Mouse (Mus musculus) CH12.LX (cell line): ENCODE data around the gene Kit.

Experiments used
- BHLHE40 ChIP-seq: IDR thresholded peaks from 2 replicates; pipeline ENCODE4 v1.6.1; 2011; ENCODE audit warnings: mild to moderate bottlenecking, low read depth, low read length, improper control_type of control experiment
- CHD2 ChIP-seq: IDR thresholded peaks from 2 replicates; pipeline ENCODE4 v1.6.1; 2011; ENCODE audit warnings: low read length, improper control_type of control experiment
- CTCF ChIP-seq, 2 experiments: IDR thresholded peaks in 1 of 2; conservative IDR thresholded peaks in 1 of 2; 2 replicates each; pipeline ENCODE4 v1.5.1; 2011 to 2012; ENCODE audit warnings: low read depth in 2 of 2, low read length in 2 of 2, improper control_type of control experiment in 1 of 2, inconsistent platforms in 1 of 2, mild to moderate bottlenecking in 1 of 2, moderate library complexity in 1 of 2
- EP300 ChIP-seq: IDR thresholded peaks from 2 replicates; pipeline ENCODE4 v1.6.1; 2011; ENCODE audit warnings: low read length, improper control_type of control experiment
- GABPA ChIP-seq: IDR thresholded peaks from 2 replicates; pipeline ENCODE4 v1.6.1; 2012; ENCODE audit warnings: low read depth, low read length, improper control_type of control experiment, inconsistent platforms; ENCODE audit not compliant: insufficient replicate concordance
- IRF4 ChIP-seq: IDR thresholded peaks from 2 replicates; pipeline ENCODE4 v1.6.1; 2014; ENCODE audit warnings: low read depth, mild to moderate bottlenecking, inconsistent platforms, low read length, improper control_type of control experiment
- MAX ChIP-seq: IDR thresholded peaks from 2 replicates; pipeline ENCODE4 v1.6.1; 2011; ENCODE audit warnings: low read length, improper control_type of control experiment
- MYC ChIP-seq: IDR thresholded peaks from 2 replicates; pipeline ENCODE4 v1.6.1; 2011; ENCODE audit warnings: low read depth, mild to moderate bottlenecking, improper control_type of control experiment, low read length
- POLR2A ChIP-seq: IDR thresholded peaks from 2 replicates; pipeline ENCODE4 v1.6.1; 2011; ENCODE audit warnings: low read depth, mild to moderate bottlenecking, improper control_type of control experiment, low read length
- RCOR1 ChIP-seq: conservative IDR thresholded peaks from 2 replicates; pipeline ENCODE4 v1.6.1; 2012; ENCODE audit warnings: low read depth, mild to moderate bottlenecking, inconsistent platforms, low read length, improper control_type of control experiment
- TBP ChIP-seq: conservative IDR thresholded peaks from 2 replicates; pipeline ENCODE4 v1.6.1; 2011; ENCODE audit warnings: low read depth, low read length, improper control_type of control experiment
- UBTF ChIP-seq: IDR thresholded peaks from 2 replicates; pipeline ENCODE4 v1.6.1; 2012; ENCODE audit warnings: low read depth, mild to moderate bottlenecking, inconsistent platforms, low read length, improper control_type of control experiment, moderate library complexity
- USF2 ChIP-seq: conservative IDR thresholded peaks from 2 replicates; pipeline ENCODE4 v1.6.1; 2011; ENCODE audit warnings: low read depth, low read length, improper control_type of control experiment
- ZKSCAN1 ChIP-seq: IDR thresholded peaks from 2 replicates; pipeline ENCODE4 v1.6.1; 2012; ENCODE audit warnings: low read depth, inconsistent platforms, low read length, improper control_type of control experiment, borderline replicate concordance

GRCm38 (mm10) chr5:75579646-75580268, 5.0 kb downstream of the Kit start:
- TF ChIP-seq EP300 (no peak), CTCF (conservative IDR thresholded peaks at IDR 0.05 in 1 of 2, IDR thresholded peaks at IDR 0.05 in 1 of 2; ENCODE audit: low read depth in 2 of 2, low read length in 2 of 2) (no peak), MYC (no peak), UBTF (no peak), TBP (no peak), ZKSCAN1 (no peak), GABPA (no peak), USF2 (no peak), POLR2A (no peak), MAX (no peak), BHLHE40 (no peak), RCOR1 (no peak), IRF4 (no peak), CHD2 (no peak)
